Mouse (Mus musculus): ENCODE results near the gene Grik5. TPM values are rescaled to one million over a fixed set of nuclear protein-coding genes. Genes with fewer than 3 reads are reported as not detected.

The Grik5 gene
- 31.5 and 40.0 TPM in 2 replicates for polyA plus RNA-seq (2011; ENCODE audit: insufficient read depth, insufficient read length, low read depth, missing spikeins)

- no peak within 1 kb of the TSS for H3K27ac ChIP-seq (ENCODE audit: insufficient read depth, low read length)
- H3K4me1 ChIP-seq (ENCODE audit: control insufficient read depth, insufficient read depth, low read length) = no peaks in the 10 kb centered on the region
These were observed at the start of gene Grik5, which contains the start of gene Zfp574 for GRCm38 (mm10) chr7:25071979-25072715. TSS of gene Grik5 (minus strand) at chr7:25072346. TSS of gene Zfp574 (plus strand) at chr7:25072567.

GRCm38 (mm10) chr7:25121240-25121786 is 49.2 kb upstream of the Grik5 start:
- H3K4me3 ChIP-seq (ENCODE audit: low read depth, low read length) = no peak overlapping the region
- H3K36me3 ChIP-seq (ENCODE audit: control insufficient read depth, insufficient read depth, low read length, poor library complexity, severe bottlenecking) = no peaks in the 10 kb centered on the region
- H3K27me3 ChIP-seq (ENCODE audit: control insufficient read depth, insufficient read depth, low read length, poor library complexity, severe bottlenecking) = no peaks in the 10 kb centered on the region
- H3K9me3 ChIP-seq (replicated peaks; ENCODE audit: control insufficient read depth, insufficient read depth, low read length, poor library complexity, severe bottlenecking) = no peaks in the 10 kb centered on the region
- TF ChIP-seq POLR2A (IDR thresholded peaks at IDR 0.05; ENCODE audit: insufficient read depth, low read length) (no peak), CTCF (IDR thresholded peaks at IDR 0.05; ENCODE audit: low read depth, low read length) (no peak), EP300 (IDR thresholded peaks at IDR 0.05; ENCODE audit: insufficient read depth, low read depth, low read length) (no peak)
- H3K27ac ChIP-seq (ENCODE audit: insufficient read depth, low read length) = no peak overlapping the region
- H3K4me1 ChIP-seq (ENCODE audit: control insufficient read depth, insufficient read depth, low read length) = peaks cover 3% of the 10 kb centered on the region
- no peak overlapping the region for H3K9ac ChIP-seq (ENCODE audit: low read depth, poor library complexity, severe bottlenecking)

More at GRCm38 (mm10) chr7:25071979-25072715, at the start of gene Grik5, which contains the start of gene Zfp574:
- no peaks in the 10 kb centered on the region for H3K9me3 ChIP-seq (replicated peaks; ENCODE audit: control insufficient read depth, insufficient read depth, low read length, poor library complexity, severe bottlenecking)
- no peaks in the 10 kb centered on the region for H3K36me3 ChIP-seq (ENCODE audit: control insufficient read depth, insufficient read depth, low read length, poor library complexity, severe bottlenecking)
- H3K4me3 ChIP-seq (ENCODE audit: low read depth, low read length) = peak within 1 kb of the TSS; percentile 87
- TF ChIP-seq CTCF (IDR thresholded peaks at IDR 0.05; ENCODE audit: low read depth, low read length) (no peak), EP300 (IDR thresholded peaks at IDR 0.05; ENCODE audit: insufficient read depth, low read depth, low read length) (no peak)
- peak within 1 kb of the TSS; percentile 65 for H3K9ac ChIP-seq (ENCODE audit: low read depth, poor library complexity, severe bottlenecking)
- no peaks in the 10 kb centered on the region for H3K27me3 ChIP-seq (ENCODE audit: control insufficient read depth, insufficient read depth, low read length, poor library complexity, severe bottlenecking)

- Histone ChIP-seq H3K36me3 (ENCODE audit: control insufficient read depth, insufficient read depth, low read length, poor library complexity, severe bottlenecking) (no peaks in the 10 kb centered on the region), H3K27ac (ENCODE audit: insufficient read depth, low read length) (no peak overlapping the region), H3K9me3 (replicated peaks; ENCODE audit: control insufficient read depth, insufficient read depth, low read length, poor library complexity, severe bottlenecking) (no peaks in the 10 kb centered on the region), H3K9ac (ENCODE audit: low read depth, poor library complexity, severe bottlenecking) (no peak overlapping the region), H3K4me1 (ENCODE audit: control insufficient read depth, insufficient read depth, low read length) (peaks cover 3% of the 10 kb centered on the region), H3K4me3 (ENCODE audit: low read depth, low read length) (peak overlapping the region; percentile 7; the same call in 1 of the 2 replicates), H3K27me3 (ENCODE audit: control insufficient read depth, insufficient read depth, low read length, poor library complexity, severe bottlenecking) (no peaks in the 10 kb centered on the region)
- TF ChIP-seq POLR2A (IDR thresholded peaks at IDR 0.05; ENCODE audit: insufficient read depth, low read length) (no peak), EP300 (IDR thresholded peaks at IDR 0.05; ENCODE audit: insufficient read depth, low read depth, low read length) (no peak), CTCF (IDR thresholded peaks at IDR 0.05; ENCODE audit: low read depth, low read length) (no peak)
These were observed 48.1 kb upstream of the Grik5 start for GRCm38 (mm10) chr7:25120061-25120834.

- Histone ChIP-seq H3K36me3 (ENCODE audit: control insufficient read depth, insufficient read depth, low read length, poor library complexity, severe bottlenecking) (no peaks in the 10 kb centered on the region), H3K27me3 (ENCODE audit: control insufficient read depth, insufficient read depth, low read length, poor library complexity, severe bottlenecking) (no peaks in the 10 kb centered on the region), H3K4me3 (ENCODE audit: low read depth, low read length) (no peak overlapping the region), H3K9ac (ENCODE audit: low read depth, poor library complexity, severe bottlenecking) (no peak overlapping the region), H3K9me3 (replicated peaks; ENCODE audit: control insufficient read depth, insufficient read depth, low read length, poor library complexity, severe bottlenecking) (no peaks in the 10 kb centered on the region), H3K27ac (ENCODE audit: insufficient read depth, low read length) (no peak overlapping the region), H3K4me1 (ENCODE audit: control insufficient read depth, insufficient read depth, low read length) (no peaks in the 10 kb centered on the region)
- TF ChIP-seq EP300 (IDR thresholded peaks at IDR 0.05; ENCODE audit: insufficient read depth, low read depth, low read length) (no peak), POLR2A (IDR thresholded peaks at IDR 0.05; ENCODE audit: insufficient read depth, low read length) (no peak), CTCF (IDR thresholded peaks at IDR 0.05; ENCODE audit: low read depth, low read length) (no peak)
These were observed 40.9 kb upstream of the Grik5 start for GRCm38 (mm10) chr7:25112956-25113603.

GRCm38 (mm10) chr7:25112178-25112955 is 40.2 kb upstream of the Grik5 start:
- H3K9me3 ChIP-seq (replicated peaks; ENCODE audit: control insufficient read depth, insufficient read depth, low read length, poor library complexity, severe bottlenecking) = no peaks in the 10 kb centered on the region
- TF ChIP-seq CTCF (IDR thresholded peaks at IDR 0.05; ENCODE audit: low read depth, low read length) (no peak), POLR2A (IDR thresholded peaks at IDR 0.05; ENCODE audit: insufficient read depth, low read length) (no peak), EP300 (IDR thresholded peaks at IDR 0.05; ENCODE audit: insufficient read depth, low read depth, low read length) (no peak)
- no peak overlapping the region for H3K27ac ChIP-seq (ENCODE audit: insufficient read depth, low read length)
- H3K9ac ChIP-seq (ENCODE audit: low read depth, poor library complexity, severe bottlenecking) = no peak overlapping the region
- H3K4me1 ChIP-seq (ENCODE audit: control insufficient read depth, insufficient read depth, low read length) = no peaks in the 10 kb centered on the region
- H3K4me3 ChIP-seq (ENCODE audit: low read depth, low read length) = no peak overlapping the region
- H3K27me3 ChIP-seq (ENCODE audit: control insufficient read depth, insufficient read depth, low read length, poor library complexity, severe bottlenecking) = no peaks in the 10 kb centered on the region
- no peaks in the 10 kb centered on the region for H3K36me3 ChIP-seq (ENCODE audit: control insufficient read depth, insufficient read depth, low read length, poor library complexity, severe bottlenecking)
